Mouse (Mus musculus): ENCODE data around the gene Serpinb9.

- TF ChIP-seq CTCF (IDR thresholded peaks at IDR 0.05; ENCODE audit: insufficient read depth, low read depth, low read length) (no peak), POLR2A (IDR thresholded peaks at IDR 0.05; ENCODE audit: insufficient read depth, low read depth, low read length) (no peak)
Observed at GRCm38 (mm10) chr13:32956537-32956936, 46.5 kb upstream of the Serpinb9 start.

Data from olfactory bulb, adult 2 months (tissue).